Mouse (Mus musculus): Measurements from ENCODE around the gene Mb.

DNA sequence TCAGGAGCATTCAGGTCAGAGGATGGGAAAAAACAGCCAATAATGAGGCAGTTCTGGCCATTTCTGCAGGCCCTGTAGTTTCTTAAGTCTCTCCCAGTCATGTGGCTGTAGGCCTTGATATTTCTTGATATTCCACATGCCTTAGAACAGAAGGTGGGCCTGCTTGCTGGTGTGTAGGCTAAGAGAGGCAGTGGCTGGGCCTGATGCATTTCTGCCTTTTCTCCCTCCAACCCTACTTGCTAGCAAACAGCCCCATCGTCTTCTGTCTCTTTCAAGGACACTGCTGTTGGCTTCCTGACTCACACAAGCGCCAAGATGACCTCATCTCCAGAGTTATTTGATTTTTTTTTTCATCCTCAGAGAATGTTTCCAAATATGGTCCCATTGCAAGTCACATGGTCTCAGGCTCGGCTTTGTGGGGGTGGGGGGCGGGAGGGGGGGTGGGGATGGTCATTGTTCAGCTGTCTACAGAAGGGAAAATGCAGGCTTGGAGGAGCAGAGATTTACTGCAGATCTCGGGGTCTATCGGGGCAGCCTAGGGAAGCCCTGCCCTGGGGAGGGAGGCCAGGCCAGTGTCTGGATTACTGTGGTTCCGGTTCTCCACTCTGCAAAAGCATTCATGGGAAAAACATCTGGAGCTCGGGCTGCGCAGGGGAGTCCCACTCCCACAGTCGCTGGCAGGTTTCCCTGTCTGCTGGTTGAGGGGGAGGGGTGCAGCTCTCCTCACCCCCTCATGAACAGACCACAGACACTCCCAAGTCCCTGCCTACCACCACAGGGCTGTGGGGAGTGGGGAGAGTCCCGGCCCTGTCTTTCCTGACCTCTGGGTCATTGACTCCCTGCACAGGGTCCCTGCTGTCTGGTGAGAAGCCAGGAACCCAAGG, 12.9 kb downstream of the Mb start:
- TF ChIP-seq POLR2A (IDR thresholded peaks at IDR 0.05; ENCODE audit: insufficient read length, low read depth) (peak; percentile 29), E2F4 (IDR thresholded peaks at IDR 0.05; ENCODE audit: insufficient read depth) (no peak), MAX (IDR thresholded peaks at IDR 0.05; ENCODE audit: low read depth) (no peak), REST (IDR thresholded peaks at IDR 0.05; ENCODE audit: insufficient read depth, insufficient read length) (no peak), MYOD1 (IDR thresholded peaks at IDR 0.05; ENCODE audit: control insufficient read depth in 1 of 3, insufficient read length in 2 of 3, low read depth in 2 of 3) (peak in 2 of 3 experiments; percentile 24 to 48), USF1 (IDR thresholded peaks at IDR 0.05; ENCODE audit: low read depth) (peak; percentile 85), CEBPB (IDR thresholded peaks at IDR 0.05; ENCODE audit: insufficient read depth, poor library complexity, severe bottlenecking) (0 out of 2 replicates have a peak, but pooled peaks have one; percentile 5)
